Mouse (Mus musculus) kidney, adult 2 months (tissue): ENCODE measurements at regions not wholly inside any gene's neighbourhood (a gene's known extent, or its start where the extent isn't known, plus 50 kb on each side); places are given as distances from the start of the nearest gene placed in this dataset.

Source experiments
- DNase-seq: peaks from one replicate; pipeline ENCODE4 v3.0.0; 2021
- H3K27ac ChIP-seq: fragments of 200-500 bp; 2 replicates; pipeline ENCODE4 v1.5.1; 2012; ENCODE audit warnings: low read depth, low read length, control low read depth, inconsistent platforms; ENCODE audit not compliant: insufficient read depth
- H3K27me3 ChIP-seq: fragments of 200-500 bp; replicated peaks from 2 replicates; pipeline ENCODE4 v1.6.1; 2012; ENCODE audit warnings: mild to moderate bottlenecking, moderate library complexity, low read length, inconsistent platforms; ENCODE audit not compliant: control insufficient read depth, insufficient read depth
- H3K36me3 ChIP-seq: fragments of 200-500 bp; 2 replicates; pipeline ENCODE4 v1.6.1; 2012; ENCODE audit warnings: mild to moderate bottlenecking, moderate library complexity, low read length, inconsistent platforms; ENCODE audit not compliant: control insufficient read depth, insufficient read depth
- H3K4me1 ChIP-seq: fragments of 200-500 bp; 2 replicates; pipeline ENCODE4 v1.6.1; 2011; ENCODE audit warnings: low read length; ENCODE audit not compliant: control insufficient read depth, insufficient read depth
- H3K4me3 ChIP-seq: fragments of 200-500 bp; 2 replicates; pipeline ENCODE4 v1.5.1; 2011; ENCODE audit warnings: mild to moderate bottlenecking, low read depth, low read length, control low read depth; ENCODE audit not compliant: insufficient read depth
- CTCF ChIP-seq: fragments of 200-500 bp; conservative IDR thresholded peaks from 2 replicates; pipeline ENCODE4 v1.5.1; 2011; ENCODE audit warnings: low read depth, mild to moderate bottlenecking, control low read depth, low read length, moderate library complexity, mixed read lengths; ENCODE audit not compliant: insufficient read depth, insufficient read length
- POLR2A ChIP-seq: fragments of 200-500 bp; IDR thresholded peaks from one replicate; pipeline ENCODE4 v1.6.1; 2011; ENCODE audit warnings: low read depth, low read length, control low read depth
- WGBS: fragments of 180-500 bp; shearing (Covaris S2); methylation state at CpG from one replicate; pipeline ENCODE4 v1.1.7; 2018; 5-methylcytosine and 5-hydroxymethylcytosine counted together

DNA sequence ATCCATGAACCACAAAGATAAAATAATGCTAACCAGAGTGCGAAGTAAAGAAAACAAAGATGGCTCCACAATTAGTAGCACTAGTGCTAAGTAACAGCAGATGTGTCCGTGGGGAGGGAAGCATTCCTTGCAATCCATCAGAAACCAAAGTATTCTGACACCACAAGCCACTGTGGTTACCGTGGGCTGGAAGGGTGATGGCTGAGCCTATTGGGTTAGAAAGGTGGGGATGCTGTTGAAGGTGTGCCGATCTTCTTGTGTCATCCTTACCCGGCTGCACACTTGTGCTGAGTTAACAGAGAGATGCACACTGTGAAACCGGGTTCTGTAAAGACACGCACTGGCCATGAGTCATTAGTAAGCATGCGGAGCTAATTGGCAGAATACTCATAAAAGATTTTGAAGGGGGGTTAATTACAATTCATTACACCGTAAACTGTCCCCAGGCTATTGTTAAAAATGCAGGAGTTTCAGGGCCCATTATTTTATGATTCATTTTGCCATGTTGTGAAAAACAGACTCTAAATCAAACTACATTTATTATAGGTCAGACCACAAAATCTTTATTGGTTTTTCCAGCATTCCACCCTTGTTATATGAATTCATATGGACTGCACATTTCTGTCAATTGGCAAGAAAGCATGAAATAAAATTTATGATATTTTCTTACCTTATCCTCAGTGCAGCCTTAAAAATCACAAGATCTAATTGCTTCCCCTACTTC lies 114.5 kb downstream of the Bmp2 start:
- WGBS = 64% methylated on average over 9 of the region's 9 CpGs
- H3K27me3 ChIP-seq = no peaks in the 10 kb centered on the region
- no peak overlapping the region for H3K27ac ChIP-seq
- DNase-seq = no peak
- H3K4me3 ChIP-seq = no peak overlapping the region
- no peaks in the 10 kb centered on the region for H3K36me3 ChIP-seq
- TF ChIP-seq CTCF = no peak
- TF ChIP-seq POLR2A = no peak
- H3K4me1 ChIP-seq = no peaks in the 10 kb centered on the region

DNA sequence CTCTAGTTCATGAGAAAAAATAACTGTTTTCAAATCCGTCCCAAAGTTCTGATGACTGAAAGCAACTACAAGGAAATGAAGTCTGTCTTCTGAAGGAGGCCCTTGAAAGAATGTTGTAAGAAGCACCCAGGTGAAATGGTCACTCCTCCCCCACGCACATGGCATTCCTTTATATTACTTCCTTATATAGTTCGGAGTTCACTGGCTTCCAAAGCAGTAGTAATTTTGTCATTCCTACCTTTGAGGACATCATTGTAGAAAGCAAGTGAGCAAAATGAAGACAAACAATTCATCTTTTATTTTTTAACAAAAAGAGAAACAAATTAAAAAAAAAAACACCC lies 115.1 kb downstream of the Bmp2 start:
- WGBS = 58% methylated on average over 3 of the region's 3 CpGs
- no peaks in the 10 kb centered on the region for H3K36me3 ChIP-seq
- no peak overlapping the region for H3K27ac ChIP-seq
- no peaks in the 10 kb centered on the region for H3K4me1 ChIP-seq
- no peak overlapping the region for H3K4me3 ChIP-seq
- TF ChIP-seq CTCF (no peak), POLR2A (no peak)
- H3K27me3 ChIP-seq = no peaks in the 10 kb centered on the region
- no peak for DNase-seq

DNA sequence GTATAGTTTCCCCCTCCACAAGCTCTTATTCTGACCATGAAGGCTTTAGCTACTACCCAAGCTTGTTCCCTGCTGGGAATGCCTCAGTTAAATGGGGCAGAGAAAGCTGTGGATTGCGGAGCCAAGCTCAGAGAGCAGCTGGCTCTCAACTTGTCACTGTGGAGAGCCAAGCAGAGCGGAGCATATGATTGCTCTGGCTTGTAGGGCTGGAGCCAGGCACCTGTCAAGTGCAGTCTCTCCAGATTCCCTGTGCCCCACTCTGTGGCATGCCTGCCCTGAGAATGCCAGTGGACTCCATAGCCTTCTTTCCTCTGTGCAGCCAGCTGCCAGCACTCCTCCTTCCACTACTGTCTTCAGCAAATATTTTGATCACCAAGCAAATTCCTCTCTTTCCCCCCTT lies 117.9 kb downstream of the Bmp2 start:
- 85% methylated on average over 2 of the region's 2 CpGs for WGBS
- H3K27ac ChIP-seq = no peak overlapping the region
- H3K27me3 ChIP-seq = no peaks in the 10 kb centered on the region
- TF ChIP-seq CTCF = no peak
- TF ChIP-seq POLR2A = no peak
- H3K4me1 ChIP-seq = no peaks in the 10 kb centered on the region
- no peaks in the 10 kb centered on the region for H3K36me3 ChIP-seq
- DNase-seq = no peak
- no peak overlapping the region for H3K4me3 ChIP-seq

DNA sequence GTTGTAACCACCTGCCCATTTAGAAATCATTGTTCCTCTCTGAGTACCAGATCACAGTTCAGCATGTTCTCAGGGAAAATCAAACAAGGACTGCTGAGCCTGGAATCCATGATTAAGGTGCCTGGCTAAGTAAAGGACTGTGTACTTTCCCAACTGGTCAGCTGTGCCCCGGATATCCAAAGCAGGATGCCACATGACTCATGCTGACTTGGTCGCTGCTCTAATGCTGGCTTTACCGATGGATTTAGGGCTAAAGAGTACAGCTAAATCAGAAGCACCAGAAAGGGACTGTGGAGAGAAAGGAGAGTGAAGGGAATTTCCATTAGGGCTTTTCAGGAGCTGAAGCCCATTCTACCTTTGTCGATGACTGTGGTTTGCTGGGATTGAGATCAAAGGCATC lies 119.6 kb downstream of the Bmp2 start:
- DNase-seq = no peak
- H3K4me3 ChIP-seq = no peak overlapping the region
- TF ChIP-seq CTCF = no peak
- no peak for TF ChIP-seq POLR2A
- 81% methylated on average over 4 of the region's 4 CpGs for WGBS
- no peaks in the 10 kb centered on the region for H3K27me3 ChIP-seq
- H3K4me1 ChIP-seq = no peaks in the 10 kb centered on the region
- H3K36me3 ChIP-seq = no peaks in the 10 kb centered on the region
- no peak overlapping the region for H3K27ac ChIP-seq

DNA sequence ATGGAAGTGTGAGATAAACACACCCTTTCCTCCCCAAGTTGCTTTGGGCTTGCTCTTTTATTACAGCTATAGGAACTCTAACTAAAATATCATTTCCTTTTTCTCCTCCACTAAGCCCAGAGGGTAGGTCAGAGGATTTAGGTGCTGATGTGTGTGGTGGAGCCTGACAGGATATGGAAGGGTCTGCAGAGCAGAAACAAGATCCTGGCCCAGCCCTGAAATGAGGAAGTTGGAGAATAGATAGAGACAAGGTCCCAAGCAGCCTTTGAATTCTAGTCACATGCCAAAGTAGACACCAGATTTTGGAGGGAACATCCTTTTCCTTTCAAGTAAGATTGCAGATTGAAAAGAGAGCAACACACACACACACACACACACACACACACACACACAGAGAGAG lies 132.4 kb downstream of the Bmp2 start:
- Histone ChIP-seq H3K27ac (no peak overlapping the region), H3K4me1 (no peaks in the 10 kb centered on the region), H3K36me3 (no peaks in the 10 kb centered on the region), H3K4me3 (no peak overlapping the region), H3K27me3 (no peaks in the 10 kb centered on the region)
- TF ChIP-seq CTCF = no peak
- no peak for TF ChIP-seq POLR2A
- no peak for DNase-seq

DNA sequence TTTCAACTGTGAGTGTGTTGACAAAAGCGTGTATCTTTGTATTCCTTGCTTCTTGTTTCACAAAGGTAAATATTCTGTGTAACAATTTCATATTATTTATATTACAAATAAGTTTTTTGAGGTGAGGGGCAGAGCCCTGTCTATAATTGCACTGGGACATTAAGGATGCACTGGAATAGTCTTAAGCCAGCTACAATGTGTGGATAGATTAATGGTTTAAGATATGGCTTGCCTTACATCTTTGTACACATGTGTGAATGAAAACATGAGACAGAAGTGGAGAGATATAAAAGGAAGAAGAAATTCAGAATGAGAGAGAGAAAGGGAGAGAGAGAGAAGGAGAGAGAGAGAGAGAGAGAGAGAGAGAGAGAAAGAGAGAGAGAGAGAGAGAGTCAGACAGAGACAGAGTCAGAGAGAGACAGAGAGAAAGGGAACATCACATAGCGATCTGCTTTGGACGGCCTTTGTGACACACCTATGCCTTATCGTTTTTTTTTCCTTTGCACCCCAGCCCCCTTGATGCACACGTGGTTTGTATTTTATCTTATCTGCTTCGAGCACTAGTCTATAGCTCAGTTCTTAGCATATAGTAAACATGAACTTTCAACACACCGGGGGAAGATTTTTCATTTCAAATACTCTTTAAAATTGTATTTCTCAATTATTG lies 136.3 kb downstream of the Bmp2 start:
- Histone ChIP-seq H3K4me1 (no peaks in the 10 kb centered on the region), H3K4me3 (no peak overlapping the region), H3K27me3 (no peaks in the 10 kb centered on the region), H3K36me3 (no peaks in the 10 kb centered on the region), H3K27ac (no peak overlapping the region)
- TF ChIP-seq CTCF = no peak
- TF ChIP-seq POLR2A = no peak
- DNase-seq = no peak
- 84% methylated on average over 7 of the region's 7 CpGs for WGBS

DNA sequence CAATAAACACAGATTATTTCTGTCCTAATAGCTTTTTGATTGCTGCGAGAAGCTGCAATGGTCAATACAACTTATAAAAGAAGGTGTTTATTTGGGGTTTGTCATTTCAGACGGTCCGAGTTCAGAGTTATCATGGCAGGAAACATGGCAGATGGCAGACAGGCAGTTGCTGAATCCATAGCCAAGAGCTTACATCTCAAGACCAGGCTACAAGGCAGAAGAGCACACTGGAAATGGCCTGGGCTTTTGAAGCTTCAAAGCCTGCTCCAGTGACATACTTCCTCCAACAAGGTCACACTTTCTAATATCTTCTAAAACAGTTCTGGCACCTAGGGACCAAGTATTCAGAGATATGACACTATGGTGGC lies 136.8 kb downstream of the Bmp2 start:
- TF ChIP-seq CTCF (no peak), POLR2A (no peak)
- Histone ChIP-seq H3K36me3 (no peaks in the 10 kb centered on the region), H3K27me3 (no peaks in the 10 kb centered on the region), H3K4me1 (no peaks in the 10 kb centered on the region), H3K4me3 (no peak overlapping the region), H3K27ac (no peak overlapping the region)
- DNase-seq = no peak
- 81% methylated on average over 3 of the region's 3 CpGs for WGBS
